Mouse (Mus musculus) natural killer cell, adult 2 months (primary cell): ENCODE data around the gene Mettl23.
A peak's percentile ranks its signal among the peaks of the same experiment; 100 is the strongest.
"Not testable (repeated sequence)": the region's sequence is repeated elsewhere in the genome, so short reads cannot be mapped to it uniquely, and the experiment has no call there.

ENCODE experiments used
- DNase-seq, 2 experiments: peaks; one replicate each; pipeline ENCODE4 v3.0.0; 2022; ENCODE audit warnings: low spot score in 2 of 2

The Mettl23 gene

DNA sequence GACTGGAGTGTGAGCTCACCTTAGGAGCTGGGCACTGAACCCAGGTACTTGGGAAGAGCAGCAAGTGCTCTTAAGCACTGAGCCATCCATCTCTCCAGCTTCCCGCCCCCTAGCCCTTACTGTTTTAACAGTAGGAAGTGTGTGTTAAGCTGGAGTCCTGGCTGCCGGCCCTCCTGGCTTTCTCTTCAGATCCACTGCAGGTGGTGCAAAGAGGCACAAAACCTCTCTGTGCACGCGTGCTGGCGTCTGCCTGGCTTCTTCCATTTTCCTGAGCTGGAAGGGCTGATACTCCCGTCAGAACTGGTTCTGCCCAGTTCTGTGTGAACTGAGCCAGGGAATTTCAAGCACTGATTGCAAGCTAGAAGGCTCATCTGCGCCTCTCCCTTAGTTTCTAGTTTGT, 37.8 kb downstream of the Mettl23 start:
- no peak for DNase-seq

DNA sequence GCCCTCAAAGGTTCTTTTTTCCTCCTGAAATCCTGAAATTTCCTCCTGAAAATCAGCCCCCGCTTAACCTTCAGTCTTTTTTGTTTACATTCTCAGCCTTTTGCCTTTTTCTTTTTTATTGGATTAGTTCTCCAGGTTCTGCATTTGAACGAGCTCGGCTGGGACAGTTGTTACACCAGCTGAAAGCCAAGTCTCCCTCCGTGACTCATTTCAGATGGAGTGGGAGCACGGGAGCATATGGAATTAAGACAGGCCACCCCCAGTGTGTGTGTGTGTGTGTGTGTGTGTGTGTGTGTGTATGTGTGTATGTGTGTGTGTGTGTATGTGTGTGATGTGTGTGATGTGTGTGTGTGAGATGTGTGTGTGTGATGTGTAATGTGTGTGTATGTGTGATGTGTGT, 38.4 kb downstream of the Mettl23 start:
- no peak for DNase-seq

DNA sequence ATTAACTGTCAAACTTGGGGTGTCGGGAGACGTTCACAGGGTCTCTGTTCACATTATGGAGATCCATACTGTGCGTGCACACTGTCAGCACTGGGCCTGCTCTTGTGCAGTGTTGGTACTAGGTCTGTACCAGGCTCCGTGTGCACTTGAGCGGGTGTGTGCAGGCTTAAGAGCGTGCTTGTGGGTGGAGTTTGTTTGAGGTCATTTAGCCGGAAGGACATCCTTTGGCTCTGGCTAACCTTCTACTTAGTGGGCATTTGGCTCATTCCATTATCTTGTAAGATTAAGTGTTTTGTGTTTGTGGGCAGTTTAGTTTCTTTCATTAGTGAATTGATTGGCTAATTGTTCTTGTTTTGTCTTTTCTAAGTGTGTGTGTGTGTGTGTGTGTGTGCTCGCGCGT, 39.4 kb downstream of the Mettl23 start:
- no peak for DNase-seq

DNA sequence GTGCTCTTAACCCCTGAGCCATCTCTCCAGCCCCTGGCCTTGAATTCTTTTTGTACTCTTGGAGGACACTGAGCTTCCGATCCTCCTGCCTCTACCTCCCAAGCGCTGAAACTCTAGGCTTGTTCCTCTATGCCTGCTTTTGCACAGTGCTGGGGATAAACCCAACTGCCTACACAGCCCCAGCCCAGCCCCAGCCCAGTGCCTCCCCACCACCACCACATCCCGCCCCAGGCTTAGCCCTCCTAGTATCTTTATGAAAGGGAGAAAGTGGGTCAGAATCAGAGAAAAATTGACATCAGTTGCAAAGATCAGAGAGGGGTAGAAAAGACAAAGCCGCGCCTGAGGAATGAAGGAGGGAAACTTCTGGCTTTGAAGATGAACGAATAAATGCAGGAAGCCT, 41.0 kb downstream of the Mettl23 start:
- no peak for DNase-seq

DNA sequence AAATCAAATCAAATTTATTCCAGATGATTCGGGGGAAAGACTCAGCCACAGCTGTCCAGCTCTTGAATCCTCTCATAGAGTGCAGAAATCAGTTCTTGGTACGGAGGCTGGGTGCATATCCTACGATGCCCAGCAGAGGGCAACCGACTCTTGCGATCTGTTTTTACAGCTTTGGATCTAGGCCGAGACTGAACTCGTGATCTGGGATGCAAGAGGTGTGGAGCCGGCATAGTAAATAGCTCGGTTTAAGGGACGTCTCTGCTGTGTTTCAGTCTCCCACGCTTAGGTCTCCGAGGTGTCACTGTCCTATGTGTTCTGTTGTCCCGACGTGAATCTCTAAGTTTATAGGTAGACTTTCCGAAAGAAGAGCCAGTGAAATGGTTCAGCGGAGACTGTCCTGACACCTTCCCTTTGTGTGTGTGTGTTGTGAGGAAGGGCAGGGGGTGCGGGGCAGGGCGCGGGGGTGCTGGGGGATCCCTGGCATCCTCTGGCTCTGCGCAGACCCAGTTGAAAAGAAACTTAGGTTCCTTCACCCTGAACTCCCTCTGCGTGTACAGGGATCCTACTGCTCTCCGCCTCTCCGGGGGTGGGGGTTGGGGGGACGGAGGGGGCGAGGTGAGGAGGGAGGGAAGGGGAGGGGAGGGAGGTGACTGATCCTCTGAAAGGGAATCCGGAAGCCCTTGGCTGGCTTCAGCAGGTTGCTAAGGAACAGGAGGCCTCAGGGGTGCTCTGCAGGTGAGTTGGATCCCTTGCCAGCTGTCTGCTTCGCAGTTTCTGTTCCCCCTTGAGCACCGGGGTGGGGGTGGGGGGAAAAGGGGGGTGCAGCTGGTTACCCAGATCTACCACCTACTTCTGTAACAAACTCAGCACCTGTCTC, 42.4 kb downstream of the Mettl23 start:
- peak; percentile 42 to 64 for DNase-seq

DNA sequence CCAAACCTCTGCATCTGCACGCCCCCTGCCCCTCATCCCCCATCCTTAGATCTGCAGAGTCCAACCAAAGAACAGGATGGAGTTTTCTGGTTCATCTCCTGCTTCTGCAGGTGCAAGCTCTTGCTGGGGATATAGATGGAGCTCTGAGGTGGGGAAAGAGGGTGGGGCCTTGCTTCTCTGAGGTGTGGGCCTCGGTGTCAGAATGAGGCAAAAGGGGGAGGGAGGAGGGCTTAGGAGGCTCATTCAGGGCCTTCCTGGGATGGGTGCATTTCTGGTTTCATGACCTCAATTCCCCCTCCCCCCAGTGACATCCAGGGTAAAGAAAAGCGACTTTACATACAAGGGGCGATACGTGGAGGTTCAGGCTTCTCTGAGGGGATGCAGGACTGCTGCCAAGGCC, 44.1 kb downstream of the Mettl23 start:
- no peak for DNase-seq

DNA sequence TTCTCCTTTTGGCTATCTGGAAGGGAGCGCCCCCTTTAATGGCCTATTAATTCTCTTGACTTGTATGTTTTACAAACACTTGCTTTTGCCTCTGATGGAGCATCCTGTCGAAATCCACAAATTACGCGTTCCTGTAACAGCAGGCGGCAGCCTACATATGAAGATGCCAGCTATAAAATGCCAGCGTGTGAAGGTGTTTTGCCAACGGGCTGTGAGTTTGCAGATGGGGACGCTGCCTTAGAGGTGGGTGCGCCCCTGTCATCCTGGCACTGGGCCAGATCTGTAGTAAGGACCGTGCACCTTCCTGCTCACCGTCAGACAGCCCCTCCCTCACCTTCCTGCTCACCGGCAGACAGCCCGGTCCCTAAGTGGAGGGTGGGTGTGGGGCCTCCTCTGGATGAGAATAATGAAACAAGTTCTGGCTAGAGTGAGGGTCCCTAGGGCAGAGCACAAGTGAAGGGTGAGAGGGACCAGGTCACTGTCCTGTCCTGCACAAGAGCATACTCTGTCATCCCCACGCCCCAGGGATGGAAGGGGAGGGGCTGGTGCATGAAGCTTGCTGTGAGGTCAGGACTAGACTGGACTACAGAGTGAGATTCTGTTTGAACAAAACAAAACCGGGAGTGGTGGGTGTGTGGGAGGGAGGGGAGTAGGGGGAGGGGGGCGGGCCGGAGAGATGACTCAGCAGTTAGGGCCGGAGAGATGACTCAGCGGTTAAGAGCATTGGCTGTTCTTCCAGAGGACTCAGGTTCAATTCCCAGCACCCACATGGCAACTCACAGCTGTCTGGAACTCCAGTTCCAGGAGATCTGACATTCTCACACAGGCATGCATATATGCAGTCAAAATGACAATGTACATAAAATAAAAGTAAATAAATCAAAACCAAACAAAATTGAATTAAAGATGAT, 50.7 kb downstream of the Mettl23 start:
- no peak for DNase-seq

DNA sequence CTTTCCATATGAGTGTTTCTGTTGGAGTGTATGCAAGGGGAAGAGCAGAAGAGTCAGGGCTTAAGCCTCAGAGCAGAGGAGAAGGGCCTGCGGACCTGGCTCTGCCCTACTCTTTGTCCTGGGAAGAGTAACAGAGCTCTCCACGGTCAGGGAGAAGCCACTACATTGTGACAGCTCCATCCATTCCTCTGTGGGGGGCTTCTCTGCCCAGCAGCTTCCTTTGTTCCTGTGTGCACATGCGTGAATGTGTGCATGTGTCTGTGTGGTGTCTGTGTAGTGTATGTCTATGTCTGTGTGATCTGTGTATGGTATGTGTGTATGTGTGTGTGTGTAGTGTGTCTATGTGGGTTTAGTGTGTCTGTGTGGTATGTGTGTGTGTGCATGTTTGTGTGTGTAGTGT, 52.3 kb downstream of the Mettl23 start:
- no peak for DNase-seq

DNA sequence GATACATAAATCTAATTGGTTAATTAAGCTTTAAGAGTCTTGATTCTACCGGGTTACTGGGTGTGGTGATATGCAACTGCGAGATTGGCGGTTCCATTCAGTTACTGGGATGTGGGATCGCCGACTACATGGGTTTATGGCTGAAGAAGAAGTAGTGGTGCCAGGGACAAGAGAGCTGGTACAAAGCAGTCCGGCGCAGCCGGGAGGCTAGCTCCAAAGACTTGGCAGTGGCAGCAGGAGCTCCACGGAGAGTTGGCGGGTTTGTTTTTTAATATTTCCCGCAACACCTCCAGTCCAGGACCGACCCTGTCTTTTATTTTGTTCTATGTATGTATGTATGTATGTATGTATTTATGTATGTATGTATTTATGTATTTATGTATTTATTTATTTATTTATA, 56.2 kb downstream of the Mettl23 start:
- no peak for DNase-seq

DNA sequence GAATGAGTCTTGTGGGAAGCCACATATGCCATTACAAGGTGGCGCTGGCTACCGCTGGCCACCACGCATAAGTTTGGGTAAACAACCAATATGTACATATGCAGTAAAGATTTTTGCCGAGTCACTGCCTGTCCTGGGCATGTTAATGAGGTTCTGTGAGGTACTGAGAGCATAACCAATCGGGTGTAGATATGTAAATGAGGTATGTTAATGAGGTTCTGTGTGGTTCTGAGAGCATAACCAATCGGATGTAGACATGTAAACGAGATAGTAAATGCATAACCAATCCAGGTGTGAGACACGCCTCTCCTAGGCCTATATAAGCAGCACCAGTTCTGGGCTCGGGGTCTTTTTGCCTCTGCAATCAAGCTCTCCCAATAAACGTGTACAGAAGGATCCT, 59.5 kb downstream of the Mettl23 start:
- DNase-seq, result not testable (repeated sequence)
